Mouse (Mus musculus) intestine, embryonic 15.5 days (tissue): ENCODE results near the gene Prkcb. TPM values are rescaled to one million over a fixed set of nuclear protein-coding genes. Genes with fewer than 3 reads are reported as not detected.
"Not testable (repeated sequence)": the region's sequence is repeated elsewhere in the genome, so short reads cannot be mapped to it uniquely, and the experiment has no call there.

Experiments
- ATAC-seq: fragments of 200-750 bp; cut with Nextera tagmentation; 2 replicates; pipeline ENCODE4 v1.8.0; 2017; ENCODE audit warnings: moderate TSS enrichment, moderate library complexity
- H3K27ac ChIP-seq: fragments of 300-500 bp; sonication (generic); 2 replicates; pipeline ENCODE4 v1.5.1; 2015; ENCODE audit warnings: mild to moderate bottlenecking, inconsistent platforms
- H3K27me3 ChIP-seq: fragments of 300-500 bp; sonication (generic); replicated peaks from 2 replicates; pipeline ENCODE4 v1.6.1; 2015; ENCODE audit warnings: inconsistent platforms
- H3K36me3 ChIP-seq: fragments of 300-500 bp; sonication (generic); 2 replicates; pipeline ENCODE4 v1.6.1; 2015; ENCODE audit warnings: inconsistent platforms
- H3K4me1 ChIP-seq: fragments of 300-500 bp; sonication (generic); replicated peaks from 2 replicates; pipeline ENCODE4 v1.6.1; 2015; ENCODE audit warnings: inconsistent platforms
- H3K4me2 ChIP-seq: fragments of 300-500 bp; sonication (generic); replicated peaks from 2 replicates; pipeline ENCODE4 v1.6.1; 2015; ENCODE audit warnings: mild to moderate bottlenecking, inconsistent platforms
- H3K4me3 ChIP-seq: fragments of 300-500 bp; sonication (generic); replicated peaks from 2 replicates; pipeline ENCODE4 v1.5.1; 2015; ENCODE audit warnings: inconsistent platforms
- H3K9ac ChIP-seq: fragments of 300-500 bp; sonication (generic); 2 replicates; pipeline ENCODE4 v1.6.1; 2015; ENCODE audit warnings: inconsistent platforms
- H3K9me3 ChIP-seq: fragments of 300-500 bp; sonication (generic); 2 replicates; pipeline ENCODE4 v1.6.1; 2016; ENCODE audit warnings: inconsistent platforms
- WGBS: fragments of 180-500 bp; shearing (Covaris S2); methylation state at CpG from one replicate; pipeline ENCODE4 v1.1.7; 2015; 5-methylcytosine and 5-hydroxymethylcytosine counted together
- polyA plus RNA-seq: library from polyadenylated mRNA; unstranded; fragments of >200 nt; fragmentation: Nextera tagmentation; extraction: Ambion mirVana; gene quantifications from 2 replicates; pipeline ENCODE4 v1.2.1, GENCODE M21; 2015

Gene Prkcb
- 11.5 and 12.3 TPM in 2 replicates for polyA plus RNA-seq

GRCm38 (mm10) chr7:122288605-122289242 lies at the start of gene Prkcb:
Gene Prkcb, plus strand, starts transcription at chr7:122288751.
- WGBS, result 6% methylated on average over 41 of the region's 42 CpGs
- peaks cover 39% of the 10 kb centered on the region for H3K27me3 ChIP-seq
- peak; percentile 89 for ATAC-seq

GRCm38 (mm10) chr7:122238939-122239338 lies 49.6 kb upstream of the Prkcb start:
- Histone ChIP-seq H3K27ac (no peak overlapping the region), H3K4me3 (no peak overlapping the region), H3K9ac (no peak overlapping the region), H3K4me1 (no peaks in the 10 kb centered on the region), H3K9me3 (no peaks in the 10 kb centered on the region), H3K27me3 (no peaks in the 10 kb centered on the region), H3K4me2 (no peak overlapping the region), H3K36me3 (no peaks in the 10 kb centered on the region)
- 87% methylated on average over 2 of the region's 2 CpGs for WGBS
- ATAC-seq, result no peak; the same call in 1 of the 2 replicates

More at GRCm38 (mm10) chr7:122288605-122289242, at the start of gene Prkcb:
- Histone ChIP-seq H3K4me3 (peak within 1 kb of the TSS; percentile 63), H3K36me3 (no peaks in the 10 kb centered on the region), H3K4me1 (peaks cover 16% of the 10 kb centered on the region), H3K9ac (peak within 1 kb of the TSS; percentile 39), H3K27ac (no peak within 1 kb of the TSS), H3K9me3 (no peaks in the 10 kb centered on the region), H3K4me2 (peak within 1 kb of the TSS; percentile 98)

- Histone ChIP-seq H3K36me3 (no peaks in the 10 kb centered on the region), H3K27ac (no peak overlapping the region), H3K4me1 (no peaks in the 10 kb centered on the region), H3K27me3 (no peaks in the 10 kb centered on the region), H3K4me3 (no peak overlapping the region), H3K4me2 (no peak overlapping the region), H3K9me3 (no peaks in the 10 kb centered on the region), H3K9ac (no peak overlapping the region)
- whole genome bisulfite sequencing, result 82% methylated on average over 6 of the region's 6 CpGs
- no peak for ATAC-seq
Observed at GRCm38 (mm10) chr7:122240413-122241119, 48.0 kb upstream of the Prkcb start.

GRCm38 (mm10) chr7:122242260-122242659 lies 46.3 kb upstream of the Prkcb start:
- no peaks in the 10 kb centered on the region for H3K27me3 ChIP-seq
- H3K4me2 ChIP-seq, result no peak overlapping the region
- H3K4me1 ChIP-seq, result no peaks in the 10 kb centered on the region
- H3K4me3 ChIP-seq, result no peak overlapping the region
- 41% methylated on average over 1 of the region's 1 CpGs for WGBS
- H3K36me3 ChIP-seq, result no peaks in the 10 kb centered on the region
- H3K9ac ChIP-seq, result no peak overlapping the region
- no peaks in the 10 kb centered on the region for H3K9me3 ChIP-seq
- H3K27ac ChIP-seq, result no peak overlapping the region
- ATAC-seq, result peak; percentile 59

- not testable (repeated sequence) for H3K9me3 ChIP-seq, H3K4me2 ChIP-seq, H3K4me3 ChIP-seq, H3K9ac ChIP-seq, H3K27ac ChIP-seq, H3K36me3 ChIP-seq, H3K27me3 ChIP-seq, H3K4me1 ChIP-seq
- peak; percentile 48; the same call in 1 of the 2 replicates for ATAC-seq
Observed at GRCm38 (mm10) chr7:122242744-122243143, 45.8 kb upstream of the Prkcb start.

GRCm38 (mm10) chr7:122244166-122244565 lies 44.4 kb upstream of the Prkcb start:
- Histone ChIP-seq H3K36me3 (no peaks in the 10 kb centered on the region), H3K27ac (no peak overlapping the region), H3K4me2 (no peak overlapping the region), H3K4me1 (no peaks in the 10 kb centered on the region), H3K9me3 (no peaks in the 10 kb centered on the region), H3K4me3 (no peak overlapping the region), H3K9ac (no peak overlapping the region), H3K27me3 (no peaks in the 10 kb centered on the region)
- WGBS, result 67% methylated on average over 7 of the region's 7 CpGs
- ATAC-seq, result no peak

GRCm38 (mm10) chr7:122244584-122244983 lies 44.0 kb upstream of the Prkcb start:
- 71% methylated on average over 8 of the region's 8 CpGs for WGBS
- ATAC-seq, result peak; percentile 34; the same call in 1 of the 2 replicates
- H3K27ac ChIP-seq, result no peak overlapping the region
- no peak overlapping the region for H3K4me3 ChIP-seq
- no peak overlapping the region for H3K9ac ChIP-seq
- H3K4me2 ChIP-seq, result no peak overlapping the region
- H3K4me1 ChIP-seq, result no peaks in the 10 kb centered on the region
- H3K9me3 ChIP-seq, result no peaks in the 10 kb centered on the region
- no peaks in the 10 kb centered on the region for H3K36me3 ChIP-seq
- H3K27me3 ChIP-seq, result no peaks in the 10 kb centered on the region

GRCm38 (mm10) chr7:122245976-122246375 lies 42.6 kb upstream of the Prkcb start:
- 49% methylated on average over 5 of the region's 5 CpGs for WGBS
- no peak overlapping the region for H3K4me3 ChIP-seq
- no peaks in the 10 kb centered on the region for H3K36me3 ChIP-seq
- no peaks in the 10 kb centered on the region for H3K9me3 ChIP-seq
- H3K4me1 ChIP-seq, result no peaks in the 10 kb centered on the region
- no peak overlapping the region for H3K27ac ChIP-seq
- no peaks in the 10 kb centered on the region for H3K27me3 ChIP-seq
- H3K9ac ChIP-seq, result no peak overlapping the region
- no peak for ATAC-seq
- H3K4me2 ChIP-seq, result no peak overlapping the region

- H3K9me3 ChIP-seq, result no peaks in the 10 kb centered on the region
- no peaks in the 10 kb centered on the region for H3K27me3 ChIP-seq
- H3K4me1 ChIP-seq, result no peaks in the 10 kb centered on the region
- no peaks in the 10 kb centered on the region for H3K36me3 ChIP-seq
- no peak overlapping the region for H3K9ac ChIP-seq
- no peak for ATAC-seq
- WGBS, result 78% methylated on average over 10 of the region's 10 CpGs
- no peak overlapping the region for H3K4me3 ChIP-seq
- H3K4me2 ChIP-seq, result no peak overlapping the region
- no peak overlapping the region for H3K27ac ChIP-seq
Observed at GRCm38 (mm10) chr7:122247254-122247864, 41.2 kb upstream of the Prkcb start.

GRCm38 (mm10) chr7:122249321-122249821 lies 39.2 kb upstream of the Prkcb start:
- ATAC-seq, result no peak
- Histone ChIP-seq H3K4me1 (no peaks in the 10 kb centered on the region), H3K9ac (no peak overlapping the region), H3K4me3 (no peak overlapping the region), H3K27ac (no peak overlapping the region), H3K4me2 (no peak overlapping the region), H3K9me3 (no peaks in the 10 kb centered on the region), H3K27me3 (no peaks in the 10 kb centered on the region), H3K36me3 (no peaks in the 10 kb centered on the region)
- WGBS, result 88% methylated on average over 9 of the region's 9 CpGs

- H3K9me3 ChIP-seq, result no peaks in the 10 kb centered on the region
- H3K4me3 ChIP-seq, result no peak overlapping the region
- no peak overlapping the region for H3K9ac ChIP-seq
- H3K4me2 ChIP-seq, result 0 out of 2 replicates have a peak overlapping the region, but pooled peaks have one; percentile 25
- peak; percentile 34; the same call in 1 of the 2 replicates for ATAC-seq
- no peaks in the 10 kb centered on the region for H3K4me1 ChIP-seq
- H3K27ac ChIP-seq, result no peak overlapping the region
- H3K27me3 ChIP-seq, result no peaks in the 10 kb centered on the region
- WGBS, result 33% methylated on average over 21 of the region's 21 CpGs
- no peaks in the 10 kb centered on the region for H3K36me3 ChIP-seq
Observed at GRCm38 (mm10) chr7:122251197-122252011, 37.1 kb upstream of the Prkcb start.

- H3K27ac ChIP-seq, result no peak overlapping the region
- no peak overlapping the region for H3K4me2 ChIP-seq
- no peaks in the 10 kb centered on the region for H3K27me3 ChIP-seq
- no peaks in the 10 kb centered on the region for H3K9me3 ChIP-seq
- 82% methylated on average over 7 of the region's 7 CpGs for WGBS
- no peaks in the 10 kb centered on the region for H3K36me3 ChIP-seq
- H3K9ac ChIP-seq, result no peak overlapping the region
- no peak overlapping the region for H3K4me3 ChIP-seq
- no peak for ATAC-seq
- no peaks in the 10 kb centered on the region for H3K4me1 ChIP-seq
Observed at GRCm38 (mm10) chr7:122256722-122257121, 31.8 kb upstream of the Prkcb start.
